Mouse (Mus musculus) embryonic fibroblast, embryonic 13.5 days (primary cell): ENCODE measurements at regions not wholly inside any gene's neighbourhood (a gene's known extent, or its start where the extent isn't known, plus 50 kb on each side); places are given as distances from the start of the nearest gene placed in this dataset.

ENCODE experiments used
- CTCF ChIP-seq: IDR thresholded peaks from 2 replicates; pipeline ENCODE4 v1.5.1; 2011; ENCODE audit warnings: mild to moderate bottlenecking, control low read depth, low read length, moderate library complexity, borderline replicate concordance; ENCODE audit not compliant: insufficient read depth
- POLR2A ChIP-seq: IDR thresholded peaks from 2 replicates; pipeline ENCODE4 v1.6.1; 2011; ENCODE audit warnings: low read depth, mild to moderate bottlenecking, control low read depth, low read length, moderate library complexity

GRCm38 (mm10) chr8:10921439-10922191, 86.6 kb downstream of the Irs2 start:
- TF ChIP-seq POLR2A, result no peak
- TF ChIP-seq CTCF, result no peak
